Mouse (Mus musculus) cerebellum, adult 2 months (tissue): Measurements from ENCODE around the gene Stx6.

ENCODE experiments used
- CTCF ChIP-seq: fragments of 200-500 bp; IDR thresholded peaks from 2 replicates; pipeline ENCODE4 v1.5.1; 2011; ENCODE audit warnings: low read depth, mild to moderate bottlenecking, control low read depth, low read length, moderate library complexity, borderline replicate concordance; ENCODE audit not compliant: insufficient read depth
- POLR2A ChIP-seq: fragments of 200-500 bp; IDR thresholded peaks from 2 replicates; pipeline ENCODE4 v1.6.1; 2011; ENCODE audit warnings: low read length, control low read depth, borderline replicate concordance; ENCODE audit not compliant: insufficient read depth

- TF ChIP-seq POLR2A (no peak), CTCF (no peak)
These were observed 15.9 kb downstream of the Stx6 start for GRCm38 (mm10) chr1:155174424-155174823.
